10 mouse cellular contexts compared by ENCODE assay signal in genomic region chr7:28991616-28992015, GRCm38 (mm10). TPM values are rescaled to one million over a fixed set of nuclear protein-coding genes. Genes with fewer than 3 reads are reported as not detected.
DNase-seq lines count a peak whose midpoint lies in the region; ATAC-seq and TF ChIP-seq lines count a peak whose summit lies in the region.
"Had no signal": no experiment of that assay in that cellular context is flagged by ENCODE, and none has a peak within 500 bp of the region (broad histone marks: within the 10 kb centered on the region; RNA-seq: fewer than 3 reads in every experiment).

No protein-coding gene starts in this region.

- H3K9ac ChIP-seq in heart, adult 2 months (ENCODE audit: low read depth, low read length): no peak overlapping the region
- H3K9ac ChIP-seq in lung, postnatal 0 days (replicated peaks; ENCODE audit: low read depth): no peak overlapping the region
- H3K9ac ChIP-seq in MEL (ENCODE audit: control insufficient read depth, low read depth, low read length, poor library complexity, severe bottlenecking): no peak overlapping the region

- intact Hi-C loops in heart, adult 2 months (cut with DNase I): no loop called here
- intact Hi-C loops in heart, postnatal 36 days (cut with DNase I): no loop called here

- peak; percentile 66 for TF ChIP-seq RAD21 in MEL (IDR thresholded peaks at IDR 0.05; ENCODE audit: low read depth, low read length)

- no peaks in the 10 kb centered on the region for H3K27me3 ChIP-seq in heart, adult 2 months (ENCODE audit: control insufficient read depth, insufficient read depth, low read length)
- H3K27me3 ChIP-seq in lung, postnatal 0 days (replicated peaks; ENCODE audit: insufficient read depth, low read length): no peaks in the 10 kb centered on the region
- no peaks in the 10 kb centered on the region for H3K27me3 ChIP-seq in MEL (ENCODE audit: control insufficient read depth in 1 of 2, insufficient read depth in 2 of 2, low read length in 2 of 2)
- H3K27me3 ChIP-seq: megakaryocyte, embryonic 14.5 days had no signal

- no peaks in the 10 kb centered on the region for H3K79me2 ChIP-seq in heart, adult 2 months (replicated peaks; ENCODE audit: control insufficient read depth, insufficient read depth, low read length)
- H3K79me2 ChIP-seq in MEL (ENCODE audit: control insufficient read depth, insufficient read depth, low read length, poor library complexity): no peaks in the 10 kb centered on the region

- DNase-seq in heart, adult 2 months: no peak
- no peak for DNase-seq in heart, postnatal 36 days
- no peak for DNase-seq in lung, postnatal 0 days (ENCODE audit: low spot score)
- DNase-seq in lung, postnatal 25 days (ENCODE audit: low spot score): no peak
- DNase-seq in MEL (ENCODE audit: low read depth, low spot score): peak; percentile 70
- no peak for DNase-seq in right cerebral cortex, postnatal 14 days
- no peak for DNase-seq in heart, adult 18-20 months
- DNase-seq: heart, postnatal 4 days had no signal

- H3K4me3 ChIP-seq in heart, adult 2 months: no peak overlapping the region
- H3K4me3 ChIP-seq in lung, postnatal 0 days (ENCODE audit: low read depth, low read length): no peak overlapping the region
- no peak overlapping the region for H3K4me3 ChIP-seq in MEL (ENCODE audit: control insufficient read depth in 1 of 2, insufficient read depth in 1 of 2, low read depth in 2 of 2, low read length in 2 of 2)
- H3K4me3 ChIP-seq: megakaryocyte, embryonic 14.5 days had no signal

- no peak for TF ChIP-seq EP300 in heart, adult 2 months (IDR thresholded peaks at IDR 0.05; ENCODE audit: insufficient read depth, low read depth, low read length)
- no peak for TF ChIP-seq EP300 in lung, postnatal 0 days (IDR thresholded peaks at IDR 0.05)
- no peak for TF ChIP-seq EP300 in MEL (IDR thresholded peaks at IDR 0.05; ENCODE audit: low read depth in 1 of 2, low read length in 2 of 2)

- no peak for TF ChIP-seq POLR2A in heart, adult 2 months (IDR thresholded peaks at IDR 0.05; ENCODE audit: insufficient read depth, low read depth, low read length)
- TF ChIP-seq POLR2A in MEL (IDR thresholded peaks at IDR 0.05; ENCODE audit: control insufficient read depth in 1 of 2, insufficient read depth in 1 of 2, low read depth in 1 of 2, low read length in 2 of 2, poor library complexity in 1 of 2): no peak

- ATAC-seq in lung, postnatal 0 days: no peak
- peak; percentile 77 for ATAC-seq in megakaryocyte progenitor cell, adult 5-6 weeks (replicated peaks; ENCODE audit: poor library complexity)

- WGBS in heart, adult 2 months: 73% methylated on average over 5 of the region's 5 CpGs
- 65% methylated on average over 5 of the region's 5 CpGs for whole genome bisulfite sequencing in lung, postnatal 0 days

- TF ChIP-seq CTCF in heart, adult 2 months (IDR thresholded peaks at IDR 0.05): peak; percentile 51
- TF ChIP-seq CTCF in lung, postnatal 0 days (IDR thresholded peaks at IDR 0.05): peak; percentile 48
- peak; percentile 71 to 89 (median 76) for TF ChIP-seq CTCF in MEL (IDR thresholded peaks at IDR 0.05 in 2 of 3, conservative IDR thresholded peaks at IDR 0.05 in 1 of 3; ENCODE audit: control insufficient read depth in 1 of 3, insufficient read depth in 1 of 3, low read depth in 2 of 3, low read length in 3 of 3, poor library complexity in 1 of 3, severe bottlenecking in 1 of 3)

- no peak overlapping the region for H3K27ac ChIP-seq in heart, adult 2 months
- H3K27ac ChIP-seq in lung, postnatal 0 days (ENCODE audit: low read length): no peak overlapping the region
- H3K27ac ChIP-seq in MEL (ENCODE audit: control insufficient read depth, low read depth, low read length): no peak overlapping the region

- H3K36me3 ChIP-seq in heart, adult 2 months (ENCODE audit: control insufficient read depth, insufficient read depth, low read length): no peaks in the 10 kb centered on the region
- H3K36me3 ChIP-seq in lung, postnatal 0 days (ENCODE audit: insufficient read depth, low read length): no peaks in the 10 kb centered on the region
- no peaks in the 10 kb centered on the region for H3K36me3 ChIP-seq in MEL (ENCODE audit: control insufficient read depth in 1 of 2, insufficient read depth in 2 of 2, low read length in 2 of 2)

- H3K4me1 ChIP-seq in heart, adult 2 months (ENCODE audit: control insufficient read depth, insufficient read depth, low read length): no peaks in the 10 kb centered on the region
- H3K4me1 ChIP-seq in lung, postnatal 0 days (ENCODE audit: insufficient read depth, low read depth, low read length): no peaks in the 10 kb centered on the region
- no peaks in the 10 kb centered on the region for H3K4me1 ChIP-seq in MEL (ENCODE audit: control insufficient read depth in 1 of 2, insufficient read depth in 2 of 2, low read length in 2 of 2)

- no peaks in the 10 kb centered on the region for H3K9me3 ChIP-seq in lung, postnatal 0 days (ENCODE audit: low read length)
- H3K9me3 ChIP-seq in MEL (replicated peaks; ENCODE audit: insufficient read depth, low read length): no peaks in the 10 kb centered on the region
- H3K9me3 ChIP-seq: megakaryocyte, embryonic 14.5 days had no signal

- no peak overlapping the region for H3K4me2 ChIP-seq in lung, postnatal 0 days (replicated peaks; ENCODE audit: low read depth, low read length)

TF ChIP-seq in MEL, 35 proteins besides CTCF, POLR2A, EP300 and RAD21:
- TF ChIP-seq SMC3 (IDR thresholded peaks at IDR 0.05; ENCODE audit: low read depth, low read length) (peak; percentile 65), BHLHE40 (IDR thresholded peaks at IDR 0.05; ENCODE audit: borderline replicate concordance, low read depth, low read length) (no peak), ZC3H11A (IDR thresholded peaks at IDR 0.05; ENCODE audit: low read depth, low read length) (peak; percentile 60), ZNF384 (IDR thresholded peaks at IDR 0.05; ENCODE audit: low read depth, low read length) (peak; percentile 83)
TF ChIP-seq in MEL: peak in this region for 3.

RNA-seq across cellular contexts. Expression of gene Map4k1, which starts 9.8 kb away (rescaled TPM):
- total RNA-seq in heart, adult 2 months (2021): 1 to 10 TPM in 1 of 2 experiments, under 1 TPM in 1; 0.91 to 1.1 TPM
- 2.7 and 3.4 TPM in 2 replicates for polyA plus RNA-seq in heart, adult 2 months (2012; rRNA removed)
- under 1 TPM; 0.61 to 0.81 TPM for total RNA-seq in heart, postnatal 36 days (2021)
- polyA plus RNA-seq in lung, postnatal 0 days (2015; fragmentation: Nextera tagmentation; extraction: Ambion mirVana): 2.0 and 3.5 TPM in 2 replicates
- 17.3 and 19.3 TPM in 2 replicates for total RNA-seq in MEL (2012; rRNA removed)
- 10 to 100 TPM in 1 of 2 experiments, not detected in 1; 50.8 TPM for polyA plus RNA-seq in MEL (2012; ENCODE audit: insufficient read depth in 1 of 2, insufficient read length in 2 of 2, low read depth in 1 of 2, low replicate concordance in 2 of 2, missing spikeins in 1 of 2)
- total RNA-seq in megakaryocyte progenitor cell, adult 5-6 weeks (2015): 38.5 and 49.8 TPM in 2 replicates
- total RNA-seq in megakaryocyte progenitor cell, adult 5-6 weeks (2017): 62.8 and 65.6 TPM in 2 replicates
- total RNA-seq in heart, adult 18-20 months (2021): 1 to 10 TPM in 1 of 2 experiments, under 1 TPM in 1; 0.45 to 4.2 TPM

RNA-seq across cellular contexts. Expression of gene Eif3k, which starts 10.0 kb away (rescaled TPM):
- 100 to 1,000 TPM; 156 to 177 TPM for total RNA-seq in heart, adult 2 months (2021)
- polyA plus RNA-seq in heart, adult 2 months (2012; rRNA removed): 221 and 283 TPM in 2 replicates
- total RNA-seq in heart, postnatal 36 days (2021): 100 to 1,000 TPM; 159 to 163 TPM
- polyA plus RNA-seq in lung, postnatal 0 days (2015; fragmentation: Nextera tagmentation; extraction: Ambion mirVana): 287 and 294 TPM in 2 replicates
- 525 and 545 TPM in 2 replicates for total RNA-seq in MEL (2012; rRNA removed)
- polyA plus RNA-seq in MEL (2012; ENCODE audit: insufficient read depth in 1 of 2, insufficient read length in 2 of 2, low read depth in 1 of 2, low replicate concordance in 2 of 2, missing spikeins in 1 of 2): 100 to 1,000 TPM in 1 of 2 experiments, not detected in 1; 671 TPM
- 248 and 305 TPM in 2 replicates for total RNA-seq in megakaryocyte progenitor cell, adult 5-6 weeks (2015)
- 384 and 406 TPM in 2 replicates for total RNA-seq in megakaryocyte progenitor cell, adult 5-6 weeks (2017)
- total RNA-seq in heart, adult 18-20 months (2021): 100 to 1,000 TPM; 166 to 176 TPM

RNA-seq across cellular contexts. Expression of gene Actn4, which starts 29.5 kb away (rescaled TPM):
- 10 to 100 TPM; 66.1 to 85.7 TPM for total RNA-seq in heart, adult 2 months (2021)
- 123 and 132 TPM in 2 replicates for polyA plus RNA-seq in heart, adult 2 months (2012; rRNA removed)
- total RNA-seq in heart, postnatal 36 days (2021): 10 to 100 TPM; 69.4 to 81.8 TPM
- polyA plus RNA-seq in lung, postnatal 0 days (2015; fragmentation: Nextera tagmentation; extraction: Ambion mirVana): 202 and 218 TPM in 2 replicates
- 60.5 and 66.3 TPM in 2 replicates for total RNA-seq in MEL (2012; rRNA removed)
- polyA plus RNA-seq in MEL (2012; ENCODE audit: insufficient read depth in 1 of 2, insufficient read length in 2 of 2, low read depth in 1 of 2, low replicate concordance in 2 of 2, missing spikeins in 1 of 2): 100 to 1,000 TPM in 1 of 2 experiments, not detected in 1; 267 TPM
- total RNA-seq in megakaryocyte progenitor cell, adult 5-6 weeks (2015): 86.4 and 87.2 TPM in 2 replicates
- 47.1 and 49.5 TPM in 2 replicates for total RNA-seq in megakaryocyte progenitor cell, adult 5-6 weeks (2017)
- 10 to 100 TPM; 64.7 to 66.4 TPM for total RNA-seq in heart, adult 18-20 months (2021)
